Mouse (Mus musculus): ENCODE results near the gene Rbks.

- no peak for TF ChIP-seq CTCF (conservative IDR thresholded peaks at IDR 0.05; ENCODE audit: low read length)
- TF ChIP-seq POU5F1 (IDR thresholded peaks at IDR 0.05; ENCODE audit: borderline replicate concordance, low read length), result no peak
These were observed 31.3 kb downstream of the Rbks start for GRCm38 (mm10) chr5:31666176-31666575.

All from E14TG2a.4 (cell line).